Mouse (Mus musculus) forebrain, postnatal 0 days (tissue): ENCODE measurements around the gene Xpo4. TPM values are rescaled to one million over a fixed set of nuclear protein-coding genes. Genes with fewer than 3 reads are reported as not detected.

Experiments
- ATAC-seq: fragments of 200-750 bp; cut with Nextera tagmentation; 2 replicates; pipeline ENCODE4 v1.8.0; 2017; ENCODE audit warnings: mild to moderate bottlenecking, moderate library complexity
- DNase-seq: peaks from one replicate; pipeline ENCODE4 v3.0.0-alpha.2; 2015
- H3K27ac ChIP-seq: fragments of 300-500 bp; sonication (generic); 2 replicates; pipeline ENCODE4 v1.5.1; 2014; ENCODE audit warnings: low read depth, mild to moderate bottlenecking, antibody characterized with exemption, low read length, moderate library complexity, mixed read lengths
- H3K27me3 ChIP-seq: fragments of 300-500 bp; sonication (generic); 2 replicates; pipeline ENCODE4 v1.6.1; 2014; ENCODE audit warnings: mild to moderate bottlenecking, low read length, mixed read lengths; ENCODE audit not compliant: insufficient read depth
- H3K36me3 ChIP-seq: fragments of 300-500 bp; sonication (generic); 2 replicates; pipeline ENCODE4 v1.6.1; 2014; ENCODE audit warnings: mild to moderate bottlenecking, moderate library complexity; ENCODE audit not compliant: insufficient read depth
- H3K4me1 ChIP-seq: fragments of 300-500 bp; sonication (generic); 2 replicates; pipeline ENCODE4 v1.6.1; 2014; ENCODE audit warnings: antibody characterized with exemption; ENCODE audit not compliant: insufficient read depth
- H3K4me2 ChIP-seq: fragments of 300-500 bp; sonication (generic); 2 replicates; pipeline ENCODE4 v1.6.1; 2014; ENCODE audit warnings: low read depth, mild to moderate bottlenecking, moderate library complexity
- H3K4me3 ChIP-seq: fragments of 300-500 bp; sonication (generic); 2 replicates; pipeline ENCODE4 v1.5.1; 2014; ENCODE audit warnings: low read depth, low read length, mixed read lengths
- H3K9ac ChIP-seq: fragments of 300-500 bp; sonication (generic); 2 replicates; pipeline ENCODE4 v1.6.1; 2014; ENCODE audit warnings: mild to moderate bottlenecking
- H3K9me3 ChIP-seq: fragments of 300-500 bp; sonication (generic); 2 replicates; pipeline ENCODE4 v1.6.1; 2016; ENCODE audit warnings: low read length
- CTCF ChIP-seq: sonication (generic); IDR thresholded peaks from 2 replicates; pipeline ENCODE4 v1.5.1; 2016; ENCODE audit warnings: antibody characterized with exemption, control low read depth, low read depth
- WGBS: fragments of 180-500 bp; shearing (Covaris S2); extraction: QIAGEN DNeasy Blood & Tissue Kit; methylation state at CpG from one replicate; pipeline ENCODE4 v1.1.7; 2014; 5-methylcytosine and 5-hydroxymethylcytosine counted together
- polyA plus RNA-seq: library from polyadenylated mRNA; unstranded; fragments of >200 nt; fragmentation: Nextera tagmentation; extraction: Ambion mirVana; gene quantifications from 2 replicates; pipeline ENCODE4 v1.2.1, GENCODE M21; 2015
- total RNA-seq: library from RNA; depleted of rRNA; stranded (reverse); fragments of >200 nt; gene quantifications from 2 replicates; pipeline ENCODE4 v1.2.3, GENCODE M21; 2014; rRNA removed

Xpo4 gene
- total RNA-seq (18.9 and 21.2 TPM in 2 replicates), polyA plus RNA-seq (6.0 and 8.5 TPM in 2 replicates)

DNA sequence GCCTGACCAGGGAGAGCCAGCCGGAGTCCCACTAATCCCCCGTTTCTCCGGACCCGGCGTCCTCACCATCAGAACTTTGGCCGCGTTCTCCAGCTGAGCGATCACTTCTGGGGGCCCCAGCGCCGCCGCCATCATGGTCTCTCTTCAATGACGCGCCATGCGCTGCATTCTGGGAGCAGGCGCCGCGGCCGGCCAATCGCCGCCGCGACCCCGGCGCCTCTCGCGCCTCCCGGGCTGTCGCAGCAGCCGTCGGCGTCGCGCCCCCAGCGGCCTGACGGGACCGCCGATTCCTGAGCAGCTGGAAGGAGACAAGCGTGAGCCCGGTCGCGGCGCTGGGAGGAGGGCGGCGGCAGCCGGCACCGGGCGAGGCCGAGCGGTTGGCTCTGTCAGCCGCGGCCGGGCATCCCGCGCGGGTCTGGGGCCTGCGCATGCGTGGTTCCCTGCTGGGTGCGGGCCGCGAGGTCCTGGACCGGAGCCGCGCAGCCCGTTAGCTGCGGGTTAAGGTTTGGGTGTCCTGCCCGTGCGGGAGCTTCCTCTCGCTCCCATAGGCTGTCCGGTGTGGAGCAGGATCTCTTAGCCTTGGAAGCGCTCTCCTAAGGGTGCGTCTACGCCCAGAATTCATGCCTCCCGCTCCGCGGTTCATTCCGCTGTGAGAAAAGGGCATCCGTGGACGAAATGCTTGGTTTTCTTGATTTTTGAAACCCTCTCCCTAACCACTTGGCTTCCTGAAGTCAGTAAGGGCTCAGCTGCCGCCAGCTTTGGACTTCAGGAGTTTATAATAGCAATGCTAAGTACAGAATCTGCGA lies at the start of gene Xpo4:
Gene Xpo4, minus strand, starts transcription at position 609 of the 806 bp plus-strand sequence.
- peak; percentile 42 for TF ChIP-seq CTCF
- H3K4me1 ChIP-seq, result peaks cover 12% of the 10 kb centered on the region; the same call in 1 of the 2 replicates

GRCm38 (mm10) chr14:57712884-57713283 lies 47.7 kb upstream of the Xpo4 start:
- Histone ChIP-seq H3K9ac (no peak overlapping the region), H3K36me3 (no peaks in the 10 kb centered on the region), H3K4me1 (peaks cover 7% of the 10 kb centered on the region; the same call in 1 of the 2 replicates), H3K4me3 (no peak overlapping the region), H3K4me2 (no peak overlapping the region), H3K27me3 (no peaks in the 10 kb centered on the region), H3K9me3 (no peaks in the 10 kb centered on the region), H3K27ac (no peak overlapping the region)
- WGBS, result 95% methylated on average over 1 of the region's 1 CpGs
- TF ChIP-seq CTCF, result no peak
- DNase-seq, result no peak
- ATAC-seq, result no peak

More for the DNA sequence above, at the start of gene Xpo4:
- peak; percentile 99 for ATAC-seq
- H3K27ac ChIP-seq, result peak within 1 kb of the TSS; percentile 91
- WGBS, result 6% methylated on average over 78 of the region's 80 CpGs
- H3K9ac ChIP-seq, result peak within 1 kb of the TSS; percentile 83
- peak within 1 kb of the TSS; percentile 86 for H3K4me3 ChIP-seq
- peak within 1 kb of the TSS; percentile 69 for H3K4me2 ChIP-seq
- no peaks in the 10 kb centered on the region for H3K36me3 ChIP-seq
- H3K9me3 ChIP-seq, result no peaks in the 10 kb centered on the region
- no peaks in the 10 kb centered on the region for H3K27me3 ChIP-seq
- peak; percentile 91 for DNase-seq

- H3K4me1 ChIP-seq, result peaks cover 18% of the 10 kb centered on the region
- no peak overlapping the region for H3K4me2 ChIP-seq
- WGBS, result 78% methylated on average over 6 of the region's 6 CpGs
- H3K9ac ChIP-seq, result no peak overlapping the region
- no peaks in the 10 kb centered on the region for H3K36me3 ChIP-seq
- H3K9me3 ChIP-seq, result no peaks in the 10 kb centered on the region
- no peaks in the 10 kb centered on the region for H3K27me3 ChIP-seq
- ATAC-seq (no peak), DNase-seq (no peak)
- no peak for TF ChIP-seq CTCF
- no peak overlapping the region for H3K27ac ChIP-seq
- H3K4me3 ChIP-seq, result no peak overlapping the region
Observed at GRCm38 (mm10) chr14:57711059-57711458, 45.8 kb upstream of the Xpo4 start.

DNA sequence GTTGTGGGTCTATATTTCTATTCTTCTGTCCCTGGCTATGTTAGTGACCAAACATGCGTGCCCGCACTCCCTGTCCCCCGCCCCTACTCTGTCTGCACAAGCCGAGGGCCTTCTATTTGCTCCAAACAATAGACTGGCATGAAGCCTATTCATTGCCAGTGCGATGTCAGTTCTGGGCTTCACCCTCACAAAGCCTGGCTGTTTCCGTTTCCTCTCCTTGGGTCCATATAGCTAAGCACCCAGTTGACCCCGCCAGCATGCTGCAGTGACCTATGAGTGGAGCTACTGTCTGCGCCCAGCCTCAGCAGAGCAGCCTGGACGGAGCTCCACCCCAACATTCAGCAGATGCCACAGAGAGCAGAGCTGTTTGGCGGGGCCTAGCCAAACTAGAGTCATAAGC lies 43.9 kb upstream of the Xpo4 start:
- no peak for TF ChIP-seq CTCF
- ATAC-seq, result no peak
- no peaks in the 10 kb centered on the region for H3K27me3 ChIP-seq
- 17% methylated on average over 10 of the region's 10 CpGs for WGBS
- no peaks in the 10 kb centered on the region for H3K9me3 ChIP-seq
- no peak overlapping the region for H3K4me2 ChIP-seq
- H3K4me3 ChIP-seq, result no peak overlapping the region
- H3K4me1 ChIP-seq, result peaks cover 18% of the 10 kb centered on the region
- H3K27ac ChIP-seq, result no peak overlapping the region
- no peaks in the 10 kb centered on the region for H3K36me3 ChIP-seq
- H3K9ac ChIP-seq, result no peak overlapping the region
- DNase-seq, result no peak

DNA sequence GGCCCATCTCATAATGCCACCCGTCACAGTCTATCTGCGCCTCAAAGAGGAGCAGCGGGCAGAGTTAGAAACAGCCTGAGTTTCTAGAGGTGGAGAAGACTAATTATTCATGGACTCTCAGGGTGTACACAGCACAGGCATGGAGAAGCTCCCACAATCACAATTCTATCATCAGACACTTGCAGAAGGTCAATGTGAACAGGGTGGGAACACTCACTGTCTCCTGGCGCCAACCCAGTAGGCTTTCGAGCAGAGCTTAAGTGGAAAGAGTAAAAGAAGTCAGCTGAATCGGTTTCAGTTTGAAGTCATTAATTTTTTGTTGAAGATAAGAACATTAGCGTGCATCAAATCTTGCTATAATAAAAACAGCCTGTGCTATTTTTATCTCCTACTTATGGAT lies 43.4 kb upstream of the Xpo4 start:
- Histone ChIP-seq H3K27me3 (no peaks in the 10 kb centered on the region), H3K36me3 (no peaks in the 10 kb centered on the region), H3K27ac (no peak overlapping the region), H3K4me3 (no peak overlapping the region), H3K4me1 (peaks cover 18% of the 10 kb centered on the region), H3K4me2 (no peak overlapping the region), H3K9ac (no peak overlapping the region), H3K9me3 (no peaks in the 10 kb centered on the region)
- WGBS, result 62% methylated on average over 7 of the region's 7 CpGs
- no peak for TF ChIP-seq CTCF
- no peak for ATAC-seq
- DNase-seq, result no peak

GRCm38 (mm10) chr14:57707100-57707893 lies 42.1 kb upstream of the Xpo4 start:
- WGBS, result 19% methylated on average over 18 of the region's 18 CpGs

DNA sequence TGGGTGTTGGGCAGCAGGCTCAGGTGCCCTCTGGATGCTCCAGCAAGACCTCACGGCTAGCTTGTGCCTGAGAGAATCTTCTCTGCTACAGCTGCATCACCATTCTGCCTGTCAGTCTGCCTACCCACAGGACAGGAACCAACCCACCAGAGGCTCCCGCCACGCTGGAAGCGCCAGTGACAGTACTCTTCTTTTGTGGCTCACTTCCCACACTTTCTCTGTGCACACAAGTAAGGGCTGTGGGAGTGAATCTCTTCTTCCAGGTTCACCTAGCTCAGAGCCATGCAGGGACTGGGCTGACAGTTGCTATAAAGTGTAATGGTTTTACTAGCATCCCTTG lies 41.5 kb upstream of the Xpo4 start:
- TF ChIP-seq CTCF, result no peak

More at GRCm38 (mm10) chr14:57707100-57707893, 42.1 kb upstream of the Xpo4 start:
- peak overlapping the region; percentile 73 for H3K27ac ChIP-seq
- no peaks in the 10 kb centered on the region for H3K27me3 ChIP-seq
- H3K4me1 ChIP-seq, result peaks cover 18% of the 10 kb centered on the region
- no peak for TF ChIP-seq CTCF
- no peak overlapping the region for H3K4me3 ChIP-seq
- H3K36me3 ChIP-seq, result no peaks in the 10 kb centered on the region
- DNase-seq, result peak; percentile 59
- peak; percentile 70 for ATAC-seq
- peak overlapping the region; percentile 44 for H3K9ac ChIP-seq
- H3K4me2 ChIP-seq, result peak overlapping the region; percentile 6; the same call in 1 of the 2 replicates
- no peaks in the 10 kb centered on the region for H3K9me3 ChIP-seq

More for the DNA sequence above, 41.5 kb upstream of the Xpo4 start:
- 59% methylated on average over 4 of the region's 4 CpGs for WGBS
- H3K4me1 ChIP-seq, result peaks cover 18% of the 10 kb centered on the region
- no peaks in the 10 kb centered on the region for H3K36me3 ChIP-seq
- H3K27me3 ChIP-seq, result no peaks in the 10 kb centered on the region
- H3K27ac ChIP-seq, result peak overlapping the region; percentile 73
- H3K4me3 ChIP-seq, result no peak overlapping the region
- no peaks in the 10 kb centered on the region for H3K9me3 ChIP-seq
- H3K9ac ChIP-seq, result peak overlapping the region; percentile 44; the same call in 1 of the 2 replicates
- no peak overlapping the region for H3K4me2 ChIP-seq
- ATAC-seq, result no peak
- peak; percentile 52 for DNase-seq
